Mouse (Mus musculus): Measurements from ENCODE around the gene Pptc7.

Pptc7 gene

DNA sequence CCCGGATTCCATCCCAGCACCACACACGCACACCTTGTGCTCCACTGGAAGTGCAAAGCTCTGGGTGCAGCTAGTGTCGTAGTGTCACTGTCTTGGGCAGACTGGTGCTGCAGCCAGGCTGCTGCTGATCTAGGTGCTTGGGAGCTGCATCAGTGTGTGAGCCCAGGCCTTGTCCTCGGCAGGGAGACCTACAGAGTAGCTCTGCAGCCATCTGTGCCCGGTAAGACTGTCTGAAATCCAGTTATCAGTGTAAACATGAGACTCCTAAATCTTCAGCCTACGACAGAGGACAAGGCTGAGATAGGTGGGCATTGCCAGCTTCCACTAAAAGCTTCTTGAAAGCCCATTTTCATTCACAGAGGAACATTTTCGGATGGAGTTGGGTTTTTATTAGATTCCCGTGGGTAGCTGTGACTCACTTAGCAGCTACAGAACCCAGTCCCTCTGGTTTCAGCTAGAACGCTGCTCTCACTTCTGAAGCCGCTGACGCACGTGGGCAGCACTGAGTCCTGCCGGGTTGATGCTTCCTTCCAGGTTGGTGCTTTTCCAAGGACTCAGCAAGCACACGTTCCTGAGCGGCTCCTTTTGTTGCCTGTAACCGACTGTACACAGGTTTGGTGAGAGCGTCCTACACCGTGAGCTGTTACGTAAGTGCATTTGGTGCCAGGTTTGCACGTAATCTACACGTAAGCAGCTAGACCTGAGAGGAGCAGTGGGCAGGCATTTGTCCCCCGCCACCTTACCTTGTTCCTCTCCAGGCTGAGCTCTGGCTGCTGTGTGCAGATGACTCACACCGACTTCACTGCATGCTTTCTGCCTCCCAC lies 40.7 kb downstream of the Pptc7 start:
- DNase-seq (ENCODE audit: extremely low read depth, low read depth, low spot score), result peak; percentile 73

GRCm38 (mm10) chr5:122325477-122325876 lies 41.3 kb downstream of the Pptc7 start:
- DNase-seq (ENCODE audit: extremely low read depth, low read depth, low spot score), result no peak

DNA sequence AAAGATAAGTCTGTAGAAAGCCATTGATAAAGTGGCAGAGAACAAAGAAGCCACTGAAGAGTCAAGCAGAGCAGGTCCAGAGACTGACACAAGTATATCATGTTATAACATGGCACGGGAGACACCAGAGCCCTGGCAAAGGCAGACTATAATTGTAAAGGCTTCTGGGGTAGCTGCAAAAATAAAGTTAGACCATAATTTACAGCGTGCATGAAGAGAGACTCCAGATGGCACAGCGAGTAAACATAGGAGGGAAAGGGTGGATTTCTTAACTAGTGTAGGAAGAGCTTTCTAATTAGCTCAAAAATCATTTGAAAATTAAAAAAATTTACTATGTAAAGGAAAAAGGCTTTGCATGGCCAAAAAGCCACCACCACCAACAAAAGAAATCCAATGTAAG lies 43.1 kb downstream of the Pptc7 start:
- no peak for DNase-seq (ENCODE audit: extremely low read depth, low read depth, low spot score)

DNA sequence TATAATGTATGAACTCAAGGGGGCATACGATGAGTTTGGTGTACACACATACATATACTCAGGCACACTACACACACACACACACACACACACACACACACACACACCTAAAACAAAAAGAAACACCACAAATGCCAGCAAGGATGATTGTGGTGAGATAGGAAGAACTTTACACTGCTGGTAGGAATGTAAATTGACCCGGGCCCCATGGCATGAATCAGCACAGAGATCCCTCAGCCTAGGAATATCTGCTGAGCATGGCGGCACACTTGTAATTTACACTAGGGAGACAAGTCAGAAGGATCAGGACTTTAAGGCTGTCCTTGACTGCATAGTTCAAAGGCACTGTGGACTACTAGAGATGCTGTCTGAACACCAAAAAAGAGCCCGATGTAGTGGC lies 46.1 kb downstream of the Pptc7 start:
- DNase-seq (ENCODE audit: extremely low read depth, low read depth, low spot score), result no peak

- DNase-seq (ENCODE audit: extremely low read depth, low read depth, low spot score), result no peak
These were observed 50.5 kb downstream of the Pptc7 start for GRCm38 (mm10) chr5:122334682-122335081.

GRCm38 (mm10) chr5:122336554-122337294 lies 52.6 kb downstream of the Pptc7 start:
- no peak for DNase-seq (ENCODE audit: extremely low read depth, low read depth, low spot score)

GRCm38 (mm10) chr5:122342874-122343273 lies 58.7 kb downstream of the Pptc7 start:
- DNase-seq (ENCODE audit: extremely low read depth, low read depth, low spot score), result no peak

GRCm38 (mm10) chr5:122343768-122344167 lies 59.6 kb downstream of the Pptc7 start:
- DNase-seq (ENCODE audit: extremely low read depth, low read depth, low spot score), result no peak

GRCm38 (mm10) chr5:122344260-122344659 lies 60.1 kb downstream of the Pptc7 start:
- DNase-seq (ENCODE audit: extremely low read depth, low read depth, low spot score), result no peak

DNA sequence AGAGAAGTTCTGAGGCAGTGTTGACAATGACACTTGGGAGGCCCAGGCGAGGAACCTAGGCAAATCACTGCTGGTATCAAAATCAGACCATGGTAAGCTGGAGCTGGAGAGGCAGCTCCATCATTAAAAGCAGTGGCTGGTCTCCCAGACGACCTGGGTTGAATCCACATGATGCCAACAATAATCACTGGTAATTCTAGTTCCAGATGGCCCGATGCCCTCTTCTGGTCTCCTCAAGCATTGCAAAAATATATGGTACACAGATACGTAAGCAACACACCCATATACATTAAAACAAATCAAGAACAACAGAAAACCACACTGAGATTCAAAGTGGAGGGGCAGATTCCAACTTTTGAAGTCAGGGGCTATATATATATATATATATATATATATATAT lies 61.6 kb downstream of the Pptc7 start:
- no peak for DNase-seq (ENCODE audit: extremely low read depth, low read depth, low spot score)

- DNase-seq (ENCODE audit: extremely low read depth, low read depth, low spot score), result peak; percentile 74
These were observed 69.8 kb downstream of the Pptc7 start, which contains the start of the genes Rad9b and Vps29 for GRCm38 (mm10) chr5:122353807-122354491. Gene Rad9b (minus strand): TSS chr5:122354233. Gene Vps29 (plus strand): TSS chr5:122354369.

DNA sequence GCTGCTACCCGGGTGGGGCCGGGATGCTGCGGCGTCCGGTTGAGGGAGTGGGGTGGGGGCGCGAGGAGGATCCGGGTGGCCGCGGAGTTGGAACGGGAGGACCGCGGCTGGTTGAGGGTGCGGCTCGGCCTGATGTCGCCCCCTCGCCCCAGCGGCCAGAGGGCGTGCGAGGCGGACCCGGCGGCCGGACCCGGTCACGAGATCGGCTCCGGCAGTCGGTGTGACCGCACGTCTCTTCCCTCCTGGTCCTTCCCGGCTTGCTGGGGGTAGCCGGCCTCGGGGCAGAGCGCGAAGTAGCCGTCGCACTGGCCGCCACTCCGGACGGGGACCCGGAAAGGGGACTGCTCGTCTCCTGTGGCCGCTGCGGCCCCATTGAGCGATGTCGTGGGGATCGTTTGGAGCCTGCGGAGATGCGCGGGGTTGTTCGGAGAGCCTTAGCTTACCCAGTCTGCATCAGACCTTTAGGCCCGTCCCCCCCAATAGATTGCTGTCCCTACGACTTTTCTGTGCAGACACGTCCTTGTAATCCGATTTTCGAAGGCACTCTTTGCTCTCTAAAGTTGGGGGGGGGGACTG lies 70.4 kb downstream of the Pptc7 start:
- DNase-seq (ENCODE audit: extremely low read depth, low read depth, low spot score), result no peak

DNA sequence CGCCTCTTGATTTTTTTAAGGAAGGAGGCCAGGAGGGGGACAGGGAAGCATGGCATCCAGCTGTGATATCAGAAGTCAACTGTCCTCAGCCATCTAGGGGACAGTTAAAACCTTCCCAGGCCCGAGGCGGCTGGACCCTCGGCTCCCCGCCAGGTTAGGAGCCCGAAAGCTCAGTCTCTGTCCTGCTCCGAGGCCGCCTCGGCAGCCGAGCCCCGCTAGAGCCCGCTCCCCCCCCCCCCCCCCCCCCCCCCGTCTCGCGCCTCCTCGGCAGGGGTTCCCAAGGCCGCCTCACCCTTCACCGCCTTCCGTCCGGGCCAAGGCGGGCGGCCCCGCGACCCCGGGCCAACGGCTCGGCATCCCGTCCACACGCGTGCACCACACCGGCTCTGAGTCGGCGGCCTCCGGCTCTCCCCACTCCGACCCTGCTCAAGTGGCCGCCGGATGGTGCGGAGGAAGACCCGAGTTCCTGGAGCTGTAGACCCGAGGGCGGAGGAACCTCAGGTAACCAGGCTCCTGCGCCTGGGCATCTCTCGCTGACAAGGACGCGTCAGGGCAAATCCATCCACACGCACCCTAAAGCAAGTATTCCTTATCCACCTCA lies 87.5 kb downstream of the Pptc7 start, which contains the start of gene Gpn3:
TSS of gene Gpn3 (plus strand) at position 286 of the 601 bp plus-strand sequence.
- no peak for DNase-seq (ENCODE audit: extremely low read depth, low read depth, low spot score)

DNA sequence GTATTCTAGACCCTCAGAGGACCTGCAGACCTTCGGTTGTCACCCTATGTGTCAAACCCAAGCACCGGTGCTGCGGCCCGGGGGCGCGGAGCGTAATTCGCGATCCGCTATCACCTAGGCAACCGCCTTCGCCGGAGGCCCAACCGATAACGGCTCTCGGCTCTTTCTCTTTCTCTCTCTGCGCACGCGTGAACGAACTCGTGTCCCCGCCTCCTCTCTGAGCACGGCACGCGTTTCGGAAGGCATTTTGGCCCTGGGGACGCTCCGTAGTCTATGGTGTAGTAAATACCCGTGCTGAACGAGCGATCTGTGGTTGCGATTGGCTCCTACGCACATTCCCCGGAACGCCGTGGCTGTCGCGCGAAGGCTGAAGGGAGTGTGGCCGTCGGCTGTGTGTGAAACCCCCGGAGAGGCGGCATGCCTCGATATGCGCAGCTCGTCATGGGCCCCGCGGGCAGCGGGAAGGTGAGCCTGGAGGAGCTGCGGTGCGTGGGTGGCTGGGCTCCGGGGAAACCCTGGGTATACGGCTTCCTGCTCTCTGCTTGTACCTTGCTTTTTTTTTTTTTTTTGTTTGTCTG lies 88.1 kb downstream of the Pptc7 start, which contains the start of gene Fam216a:
TSS of gene Fam216a (minus strand) at position 173 of the 578 bp plus-strand sequence.
- DNase-seq (ENCODE audit: extremely low read depth, low read depth, low spot score), result peak; percentile 83

GRCm38 (mm10) chr5:122372878-122373277 lies 88.7 kb downstream of the Pptc7 start:
- DNase-seq (ENCODE audit: extremely low read depth, low read depth, low spot score), result no peak

Data from fat pad, adult 2 months (tissue).